Mouse (Mus musculus) NIH3T3 (cell line): ENCODE data around the gene Rab3il1.

Experiments used
- DNase-seq: peaks from one replicate; pipeline ENCODE4 v3.0.0-alpha.2; 2012; ENCODE audit warnings: low read depth

Rab3il1 gene

DNA sequence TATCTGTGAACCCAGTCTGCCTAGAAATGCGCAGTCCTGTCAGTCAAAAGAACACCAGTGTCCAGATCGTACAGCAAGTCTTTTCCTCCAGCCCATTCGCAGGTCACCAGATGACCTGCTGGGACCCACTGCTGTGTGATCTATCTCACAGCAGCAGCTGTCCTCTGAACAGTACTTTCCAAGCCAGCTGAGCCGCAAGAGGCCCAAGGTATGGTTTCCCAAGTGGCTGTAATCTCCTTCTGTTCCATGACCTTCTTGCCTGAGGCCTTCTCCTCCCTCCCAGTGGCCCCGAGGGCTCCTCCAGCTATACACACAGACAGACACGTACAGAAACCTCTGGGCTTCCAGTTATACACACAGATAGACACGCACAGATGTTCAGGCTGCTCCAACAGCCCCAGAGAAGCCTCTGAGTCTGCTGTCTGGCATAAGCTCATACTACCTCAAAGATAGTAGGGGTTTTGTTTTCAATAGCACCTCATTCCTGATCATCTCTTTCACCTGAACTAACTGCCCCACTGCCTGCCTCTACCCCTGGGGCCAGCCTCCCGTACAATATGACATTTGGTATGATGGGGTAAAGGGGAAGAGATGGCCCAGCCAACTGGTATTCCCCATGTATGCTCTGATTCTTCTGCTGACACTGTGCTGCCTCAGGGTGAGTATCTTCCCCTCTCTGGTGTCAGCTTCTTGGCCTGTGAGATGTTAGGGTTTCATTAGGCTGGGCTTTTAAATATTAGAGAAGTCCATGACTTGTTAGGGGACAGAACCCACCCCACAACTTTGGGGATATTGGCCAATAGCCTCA is 59.5 kb downstream of the Rab3il1 start:
- no peak for DNase-seq

DNA sequence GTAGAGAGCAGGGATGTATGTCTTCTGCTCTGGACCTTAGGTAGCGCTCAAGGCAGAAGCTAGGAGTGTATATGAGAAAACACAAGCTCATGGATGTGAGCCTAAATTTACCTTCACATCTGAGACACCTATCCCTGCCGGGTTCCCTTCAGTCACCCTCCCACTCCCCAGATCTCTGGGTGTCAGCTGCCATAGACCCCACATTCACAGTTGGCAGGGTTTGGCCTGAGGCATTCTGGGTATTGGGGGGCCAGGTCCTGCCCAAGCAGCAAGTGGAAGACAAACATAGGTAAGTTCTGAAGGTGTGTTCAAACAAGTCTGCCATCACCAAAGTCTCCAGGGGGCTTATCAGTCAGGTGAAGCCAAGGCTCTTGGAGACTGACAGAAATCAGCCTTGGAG is 60.2 kb downstream of the Rab3il1 start:
- no peak for DNase-seq

DNA sequence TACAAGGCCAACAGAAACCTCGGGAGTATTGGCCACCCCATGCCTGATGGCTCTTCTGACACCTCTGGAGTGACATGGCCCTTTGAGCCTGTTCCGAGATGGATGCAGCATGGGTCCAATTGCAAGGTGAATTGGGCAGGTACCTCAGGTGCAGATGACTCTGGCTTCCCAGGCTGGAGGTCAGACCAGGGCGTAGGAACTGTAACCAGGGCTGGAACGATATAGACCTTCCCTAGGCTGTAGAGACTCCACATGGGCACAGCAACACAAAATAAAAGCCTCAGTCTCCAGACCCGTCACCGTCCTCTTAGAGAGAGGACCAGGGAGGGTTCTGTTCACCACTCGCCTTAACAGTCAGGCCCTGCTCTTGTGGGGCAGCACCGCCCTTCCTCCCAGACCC is 60.8 kb downstream of the Rab3il1 start:
- DNase-seq: no peak

DNA sequence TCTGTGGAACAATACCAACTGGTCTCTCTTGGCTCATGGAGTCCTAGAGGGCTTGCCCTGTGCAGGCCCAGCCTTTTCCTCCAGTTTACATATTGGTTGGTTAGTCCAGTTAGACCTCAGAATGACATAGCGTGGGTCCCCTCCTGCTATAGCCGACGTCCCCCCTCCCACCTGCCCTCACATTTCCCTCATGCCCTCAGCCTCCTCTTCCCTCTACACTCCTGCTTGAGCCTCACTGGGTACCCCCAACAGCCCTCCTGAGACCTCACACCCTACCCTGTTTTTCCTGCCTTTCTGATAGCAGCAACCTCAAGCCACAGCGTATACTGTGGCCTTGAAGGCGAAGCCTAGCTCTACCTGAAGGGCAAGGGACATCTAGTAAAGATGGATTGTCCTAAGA is 61.4 kb downstream of the Rab3il1 start:
- no peak for DNase-seq

DNA sequence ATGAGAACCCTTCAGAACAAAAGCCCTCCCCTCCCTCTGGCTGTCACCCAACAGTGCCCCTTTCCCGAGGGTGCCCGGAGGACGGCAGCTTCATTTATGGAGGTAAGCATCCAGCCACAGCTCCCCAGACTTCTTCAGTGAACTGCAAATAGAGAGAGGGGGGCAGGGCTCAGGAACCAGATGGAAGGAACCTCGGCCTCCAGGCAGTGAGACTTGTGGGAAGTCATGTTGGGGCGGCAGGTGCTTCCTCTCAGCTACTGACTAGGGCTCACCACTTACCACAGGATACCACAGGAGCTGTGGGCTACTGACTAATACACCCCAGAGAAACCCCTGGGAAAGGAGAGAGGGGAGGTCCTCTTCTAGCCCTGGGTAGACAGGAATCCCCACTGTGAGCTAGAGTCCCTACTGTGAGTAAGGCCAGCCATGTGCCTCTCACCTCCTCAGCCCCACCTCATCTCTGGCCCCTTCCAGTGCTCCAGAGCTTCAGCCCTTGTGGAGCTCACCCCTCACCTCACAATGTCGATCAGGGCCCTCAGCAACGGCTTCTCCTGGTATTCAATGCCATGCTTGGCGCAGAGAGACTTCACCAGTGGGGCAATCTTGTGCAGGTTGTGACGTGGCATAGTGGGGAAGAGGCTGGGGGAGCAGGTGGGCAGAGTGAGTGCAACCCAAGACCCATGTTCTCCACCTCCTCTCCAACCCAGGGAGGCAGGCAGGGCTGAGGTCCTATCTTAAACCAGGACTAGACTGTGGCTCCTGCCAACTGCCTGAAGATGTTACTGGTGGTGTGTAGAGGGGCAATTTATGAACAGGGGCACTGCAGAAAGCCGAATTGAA is 62.9 kb downstream of the Rab3il1 start:
- no peak for DNase-seq

DNA sequence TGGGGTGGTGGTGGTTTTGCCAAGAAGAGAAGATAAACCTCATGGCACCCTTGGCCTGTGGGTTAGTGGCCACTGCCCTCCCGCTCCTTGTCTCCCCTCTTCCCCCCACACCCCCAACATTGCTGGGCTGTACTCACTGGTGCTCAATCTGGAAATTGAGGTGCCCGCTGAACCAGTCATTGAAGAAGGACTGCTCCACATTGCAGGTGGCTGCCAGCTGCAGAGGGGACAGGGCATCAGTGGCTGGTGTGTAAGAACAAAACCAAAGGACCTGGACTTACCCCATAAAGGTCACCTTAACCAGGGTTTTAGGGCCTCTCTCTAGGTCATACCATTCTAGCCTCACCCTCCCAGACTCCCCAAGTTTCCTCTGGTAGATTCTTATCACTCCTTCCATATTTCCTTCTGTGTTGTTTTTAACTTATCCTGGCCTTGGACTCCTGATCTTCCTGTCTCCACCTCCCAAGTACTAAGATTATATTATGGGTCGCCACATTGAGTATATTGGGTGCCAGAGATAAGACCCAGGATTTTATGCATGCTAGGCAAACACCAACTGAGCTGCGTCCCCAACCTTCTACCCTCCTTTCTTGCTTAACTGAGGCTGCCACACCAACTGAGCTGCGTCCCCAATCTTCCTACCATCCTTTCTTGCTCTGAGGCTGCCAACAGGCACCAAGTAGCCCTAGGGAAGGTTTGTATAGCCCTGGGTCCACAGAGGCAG is 64.2 kb downstream of the Rab3il1 start:
- DNase-seq: no peak

DNA sequence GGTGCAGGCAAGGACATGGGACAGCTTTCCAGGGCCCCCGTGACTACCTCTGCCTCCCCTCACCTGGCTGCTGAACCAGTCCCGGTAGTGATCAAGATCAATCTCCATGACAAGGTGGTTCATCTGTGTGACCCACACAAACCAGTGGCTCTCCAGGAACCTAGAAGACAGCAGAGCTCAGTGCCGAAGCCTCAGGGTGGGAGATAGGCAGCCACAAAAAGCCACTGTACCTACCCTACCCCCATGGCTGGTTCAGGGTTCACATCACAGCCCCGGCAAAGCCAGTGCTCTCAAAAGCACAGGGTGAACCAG is 64.7 kb downstream of the Rab3il1 start:
- DNase-seq: no peak

DNA sequence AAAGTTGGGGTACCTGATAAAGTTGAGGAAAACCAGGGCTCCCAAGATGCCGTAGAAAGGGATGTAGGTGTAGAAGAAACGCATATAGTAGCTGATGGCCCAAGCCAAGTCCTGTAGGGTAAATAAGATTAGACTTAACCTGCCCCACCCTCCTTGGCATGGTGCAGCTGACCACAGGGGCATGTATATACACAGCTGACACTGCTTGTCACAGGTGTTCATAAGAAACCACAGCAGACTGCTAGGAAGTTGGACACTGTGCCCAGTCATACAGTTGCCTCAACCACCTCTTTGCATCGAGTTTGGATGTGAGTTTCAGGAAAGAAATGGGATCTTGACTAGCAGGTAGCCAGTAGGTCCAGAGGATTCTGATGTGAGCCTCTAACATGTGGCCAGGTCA is 65.0 kb downstream of the Rab3il1 start:
- no peak for DNase-seq

DNA sequence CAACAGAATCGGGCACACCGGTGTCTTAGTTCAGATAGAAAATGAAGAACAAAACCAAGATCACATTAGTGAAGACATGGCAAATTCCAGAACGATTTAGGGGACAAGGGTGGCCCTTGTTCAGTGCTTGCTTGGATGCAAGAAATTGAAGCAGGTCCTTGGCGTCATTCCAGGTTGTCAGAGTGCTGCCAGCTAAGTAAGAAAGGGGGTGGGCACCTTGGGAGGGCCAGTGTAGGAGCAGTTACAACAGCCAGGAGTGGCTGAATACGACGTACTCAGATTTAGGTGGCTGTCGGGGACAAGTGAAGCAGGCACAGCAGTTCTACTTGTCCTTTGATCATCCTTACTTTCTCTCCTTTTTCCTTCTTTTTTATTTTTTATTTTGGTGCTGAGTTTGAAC is 66.2 kb downstream of the Rab3il1 start:
- DNase-seq: no peak

DNA sequence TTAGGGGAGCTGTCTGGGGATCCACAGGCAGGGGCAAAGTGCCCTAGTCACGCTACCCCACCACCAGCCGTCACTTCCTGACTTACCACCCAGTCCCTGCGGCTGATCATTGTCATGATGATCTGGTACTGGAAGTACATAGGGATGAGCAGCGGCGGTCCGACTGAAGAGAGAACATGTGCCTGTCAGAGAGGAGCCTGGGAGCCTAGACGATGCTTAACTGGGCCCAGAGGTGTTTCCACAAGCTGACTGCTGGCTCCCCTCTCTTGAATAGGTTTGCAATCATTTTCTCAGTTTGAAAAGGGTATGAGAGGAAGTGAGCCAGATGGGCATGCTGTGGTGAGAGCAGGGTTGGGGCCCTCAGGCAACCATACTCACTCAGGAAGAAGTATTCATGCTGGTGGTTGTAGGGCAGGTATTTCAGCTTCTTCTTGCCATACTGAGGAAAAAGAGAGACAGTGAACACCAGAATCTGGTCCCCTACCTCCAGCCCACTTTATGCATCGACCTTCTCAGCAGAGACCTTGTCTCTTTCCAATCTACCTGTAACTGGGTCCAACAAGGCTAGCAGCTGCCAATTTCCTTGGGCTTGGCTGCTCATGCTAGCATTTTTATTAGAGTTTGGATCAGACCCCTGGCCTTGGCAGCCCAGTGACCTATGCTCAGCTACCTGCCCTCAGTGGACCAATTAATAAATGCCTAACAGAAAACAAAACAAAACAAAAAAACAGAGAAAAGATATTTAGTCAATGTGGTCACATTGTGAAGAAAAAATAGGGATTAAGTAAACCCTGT is 68.9 kb downstream of the Rab3il1 start:
- no peak for DNase-seq

DNA sequence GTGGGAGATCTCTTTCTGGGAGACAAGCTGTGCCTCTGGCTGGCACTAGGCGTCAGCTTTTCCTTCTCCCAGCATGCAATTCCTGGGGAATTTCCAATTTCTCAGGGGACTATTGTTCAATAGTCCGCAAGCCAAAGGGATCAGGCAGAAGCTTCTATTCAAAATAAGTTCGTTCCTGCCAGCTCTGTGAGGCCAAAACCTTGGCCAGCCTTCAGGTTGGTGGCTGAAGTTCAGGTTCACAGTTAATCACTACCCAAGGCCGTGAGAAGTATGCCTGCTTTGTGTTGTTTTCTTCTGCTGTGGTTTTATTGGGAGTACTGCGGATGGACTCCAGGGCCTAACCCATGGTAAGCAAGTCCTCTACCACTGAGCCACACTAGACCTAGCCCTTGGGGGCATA is 69.7 kb downstream of the Rab3il1 start:
- DNase-seq: no peak

DNA sequence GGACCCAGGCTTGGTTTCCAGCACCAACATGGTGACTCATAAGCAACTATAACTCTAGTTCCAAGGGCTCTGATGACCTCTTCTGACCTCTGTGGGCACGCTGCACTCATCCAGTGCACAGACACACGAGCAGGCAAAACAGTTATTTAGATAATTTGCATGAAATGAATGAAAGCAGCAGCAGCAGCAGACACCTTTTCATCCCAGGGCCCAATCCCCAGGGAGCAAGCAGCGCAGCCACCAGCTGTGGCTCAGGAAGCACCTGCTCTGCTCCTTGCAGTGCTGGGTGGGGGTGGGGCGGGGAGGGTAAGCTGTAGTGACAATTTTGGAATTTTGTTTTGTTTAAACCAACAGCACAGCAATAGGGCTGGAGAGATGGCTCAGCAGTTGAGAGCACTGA is 70.4 kb downstream of the Rab3il1 start:
- no peak for DNase-seq

DNA sequence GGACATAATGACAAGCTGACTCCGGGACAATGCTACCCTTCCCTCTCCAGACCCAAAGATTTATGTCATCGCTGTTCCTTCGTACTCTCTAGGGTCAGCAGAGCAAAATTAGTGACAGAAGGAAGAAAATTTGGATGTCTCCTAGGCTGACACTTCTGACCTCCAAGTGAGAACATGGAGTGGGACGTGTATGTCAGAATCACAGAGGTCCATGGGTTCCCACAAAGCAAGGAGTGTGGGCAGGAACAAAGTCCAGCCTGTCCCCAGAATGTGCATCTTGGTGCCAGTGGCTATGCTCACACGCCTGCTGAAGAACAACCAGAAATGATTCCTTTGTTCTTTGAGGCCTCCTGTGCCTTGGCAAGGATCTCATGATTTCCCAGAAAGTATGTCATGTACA is 71.7 kb downstream of the Rab3il1 start:
- DNase-seq: no peak

DNA sequence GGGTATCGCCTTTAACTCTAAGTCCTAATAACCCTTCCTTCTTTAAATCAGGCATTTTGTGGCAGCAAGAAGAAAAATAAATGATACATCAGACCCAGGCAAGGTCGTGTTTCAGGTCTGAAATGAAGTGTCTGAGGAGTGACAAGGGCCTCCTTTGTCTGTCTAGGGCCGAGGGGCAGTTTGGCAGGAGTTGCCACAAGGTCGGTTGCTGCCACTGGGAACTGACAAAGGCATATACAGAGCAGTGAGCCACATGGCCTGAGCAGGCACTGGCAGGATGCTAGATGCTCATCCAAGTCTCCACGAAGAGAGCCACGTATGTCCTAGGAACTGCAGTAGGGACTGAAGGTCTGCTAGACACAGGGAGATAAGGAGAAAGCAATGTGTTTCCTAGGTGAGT is 76.9 kb downstream of the Rab3il1 start:
- no peak for DNase-seq

DNA sequence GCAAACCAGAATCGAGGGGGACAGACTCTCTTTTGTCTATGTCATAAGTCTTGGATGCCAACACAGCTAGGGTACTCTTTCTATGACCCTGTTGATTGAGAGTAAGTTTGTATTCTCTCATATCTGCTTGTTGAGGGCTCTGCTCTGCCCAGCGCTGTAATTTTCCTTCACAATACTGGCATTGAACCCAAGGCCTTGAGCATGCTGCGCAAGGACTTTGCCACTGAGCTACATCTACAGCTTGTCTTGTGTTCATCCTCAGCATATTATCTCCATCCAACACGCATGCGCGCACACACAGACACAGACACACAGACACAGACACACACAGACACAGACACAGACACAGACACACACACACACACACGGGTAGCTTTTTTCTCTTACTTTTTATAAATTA is 78.9 kb downstream of the Rab3il1 start:
- no peak for DNase-seq

DNA sequence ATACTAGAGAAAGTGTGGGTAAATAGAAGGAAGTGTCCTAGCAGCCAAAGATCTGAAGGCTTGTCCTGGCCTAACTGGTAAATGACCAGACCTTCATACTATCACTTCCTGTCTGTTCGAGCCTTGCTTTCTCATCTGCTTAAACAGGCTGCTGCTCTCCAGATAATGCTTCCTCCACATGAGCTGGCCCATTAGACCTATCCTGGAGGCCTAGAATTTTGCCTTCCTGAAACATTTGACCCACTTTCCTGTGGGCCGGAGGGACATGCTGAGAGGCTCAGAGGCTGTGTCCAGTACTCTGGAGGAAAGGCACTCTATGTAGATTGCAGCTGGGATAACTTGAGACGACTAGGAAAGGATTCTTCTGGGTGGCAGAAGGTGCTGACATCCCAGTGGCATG is 80.6 kb downstream of the Rab3il1 start:
- DNase-seq: no peak

DNA sequence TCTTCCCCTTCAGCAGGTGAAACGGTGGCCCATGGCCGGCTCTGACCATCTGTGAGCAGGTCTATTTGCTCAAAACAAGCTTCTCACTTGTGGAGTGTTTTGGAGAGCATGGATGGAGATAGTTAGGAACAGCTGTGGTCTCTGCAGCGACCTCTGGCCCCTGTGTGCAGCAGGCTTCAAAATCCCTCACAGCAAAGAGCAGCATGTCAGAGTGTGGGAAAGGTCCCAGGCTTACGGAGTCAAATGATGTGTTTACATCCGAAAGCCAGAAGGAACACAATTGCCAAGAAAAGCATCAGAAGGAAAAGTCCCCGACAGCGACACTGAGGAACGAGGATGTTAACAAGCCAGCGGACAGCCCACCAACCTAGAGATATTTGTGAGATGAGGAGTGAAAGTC is 84.0 kb downstream of the Rab3il1 start:
- DNase-seq: no peak

DNA sequence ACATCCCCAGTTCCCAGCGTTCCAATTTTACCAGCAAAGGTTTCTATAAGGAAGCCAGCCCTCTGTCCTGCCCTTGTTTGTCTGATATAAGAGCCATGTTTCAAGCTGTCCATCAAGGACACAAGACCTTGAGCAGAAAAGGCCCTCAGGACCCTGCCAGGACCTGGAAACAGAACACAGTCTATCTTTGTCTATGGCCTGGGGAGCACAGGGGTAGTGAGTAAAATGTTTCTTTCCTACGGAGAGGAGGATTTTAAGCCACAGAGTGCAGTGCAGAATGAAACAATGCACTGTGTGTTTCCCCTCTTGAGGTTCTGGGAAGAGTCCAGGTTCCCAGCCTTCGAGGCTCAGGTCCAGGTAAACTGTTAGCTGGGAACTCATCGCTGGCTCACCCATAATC is 85.5 kb downstream of the Rab3il1 start:
- DNase-seq: no peak
